ENCODE assay signal across 8 mouse cellular contexts in the genomic region with DNA sequence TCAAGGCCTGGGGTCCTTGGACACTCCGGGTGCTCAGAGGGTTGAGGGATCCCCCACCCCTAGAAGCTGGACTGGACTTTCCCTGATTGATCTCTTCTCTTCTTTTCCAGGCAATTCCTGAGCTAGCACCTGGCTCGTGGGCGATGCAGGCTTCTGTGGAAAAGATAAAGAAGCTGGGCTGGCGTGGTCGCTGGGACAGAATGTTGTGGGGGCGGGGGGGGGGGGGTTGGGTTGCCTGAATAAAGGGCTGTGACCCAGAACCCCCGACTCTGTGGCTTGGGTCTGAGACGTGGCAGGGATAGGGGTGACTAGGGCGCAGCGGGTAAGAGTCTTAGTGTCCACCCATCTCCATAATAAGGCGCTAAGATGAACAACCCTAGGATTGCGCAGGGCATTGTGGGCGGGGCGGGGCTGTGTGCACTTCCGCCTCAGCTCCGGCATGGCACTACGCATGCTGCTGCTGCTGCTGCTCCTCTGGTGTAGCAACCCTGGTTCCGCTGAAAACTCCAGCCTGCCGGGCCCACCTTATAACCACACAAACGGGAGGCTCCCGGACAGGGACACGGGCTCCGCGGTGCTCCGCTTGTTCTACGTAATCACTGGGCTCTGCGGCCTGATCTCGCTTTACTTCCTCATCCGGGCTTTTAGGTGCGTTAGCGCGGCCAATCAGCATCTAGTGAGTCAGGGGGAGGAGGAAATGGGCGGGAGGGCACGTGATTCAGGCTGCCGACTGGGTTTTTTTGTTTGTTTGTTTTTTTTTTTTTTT. TPM values are rescaled to one million over a fixed set of nuclear protein-coding genes. Genes with fewer than 3 reads are reported as not detected.
A peak's percentile ranks its signal among the peaks of the same experiment; 100 is the strongest.
DNase-seq lines count a peak whose midpoint lies in the region; ATAC-seq lines count a peak whose summit lies in the region.

A gene (plus strand): TSS at position 418 of the 766 bp plus-strand sequence.

- H3K4me2 ChIP-seq in hindbrain, embryonic 13.5 days, result peak within 1 kb of the TSS; percentile 61

- H3K9me3 ChIP-seq in hindbrain, embryonic 13.5 days, result no peaks in the 10 kb centered on the region

- H3K4me3 ChIP-seq in hindbrain, embryonic 13.5 days, result peak within 1 kb of the TSS; percentile 47

- H3K4me1 ChIP-seq in hindbrain, embryonic 13.5 days (replicated peaks), result peaks cover 62% of the 10 kb centered on the region

- DNase-seq in MN1 (ENCODE audit: low spot score), result peak; percentile 86
- DNase-seq in cerebellum, postnatal 10 days, result peak; percentile 91
- DNase-seq in frontal cortex, postnatal 25 days (ENCODE audit: low spot score in 2 of 2), result peak; percentile 80 to 83
- DNase-seq in layer of hippocampus, postnatal 25 days (ENCODE audit: extremely low spot score in 1 of 2, low spot score in 1 of 2), result peak; percentile 70 to 84
- peak; percentile 89 for DNase-seq in lung, postnatal 14 days
- peak; percentile 84 for DNase-seq in ovary, postnatal 36 days (ENCODE audit: low spot score)
- DNase-seq in thymus, postnatal 36 days, result peak; percentile 88 to 89

- H3K9ac ChIP-seq in hindbrain, embryonic 13.5 days, result peak within 1 kb of the TSS; percentile 71

- H3K27me3 ChIP-seq in hindbrain, embryonic 13.5 days, result no peaks in the 10 kb centered on the region

- WGBS in hindbrain, embryonic 13.5 days, result 7% methylated on average over 35 of the region's 35 CpGs

- peaks cover 33% of the 10 kb centered on the region for H3K36me3 ChIP-seq in hindbrain, embryonic 13.5 days

- H3K27ac ChIP-seq in hindbrain, embryonic 13.5 days, result peak within 1 kb of the TSS; percentile 93

- ATAC-seq in hindbrain, embryonic 13.5 days (ENCODE audit: low FRiP score), result peak; percentile 75

RNA-seq across cellular contexts. Expression of the gene that starts here (rescaled TPM):
- 11.9 and 14.1 TPM in 2 replicates for polyA plus RNA-seq in hindbrain, embryonic 13.5 days (2015; fragmentation: Nextera tagmentation; extraction: Ambion mirVana)
- total RNA-seq in layer of hippocampus, postnatal 25 days (2021), result 1 to 10 TPM; 5.8 to 6.2 TPM

Comparison
In these comparisons a context has a peak if more than half of its experiments do, and no peak if none do; other contexts are left out.
1. Peak in every context shown above with its lines: DNase-seq, ATAC-seq, H3K4me3 ChIP-seq and H3K27ac ChIP-seq.